Mouse (Mus musculus) CH12.LX (cell line): Measurements from ENCODE around the gene Irf8. TPM values are rescaled to one million over a fixed set of nuclear protein-coding genes. Genes with fewer than 3 reads are reported as not detected.

Source experiments
- DNase-seq: peaks from one replicate; pipeline ENCODE4 v3.0.0-alpha.2; 2013; ENCODE audit errors: extremely low read depth
- H3K27ac ChIP-seq: 2 replicates; pipeline ENCODE4 v1.5.1; 2012; ENCODE audit warnings: low read depth, mild to moderate bottlenecking, control low read depth, moderate library complexity; ENCODE audit not compliant: insufficient read depth
- H3K27me3 ChIP-seq: replicated peaks from 2 replicates; pipeline ENCODE3; 2012; ENCODE audit warnings: inconsistent platforms
- H3K36me3 ChIP-seq, 2 experiments: replicated peaks in 1 of 2; 2 replicates each; pipeline versions ENCODE3 to v1.6.1; 2012; ENCODE audit warnings: inconsistent platforms in 1 of 2, low read length in 1 of 2, mild to moderate bottlenecking in 1 of 2, mixed read lengths in 1 of 2, moderate library complexity in 1 of 2; ENCODE audit not compliant: control insufficient read depth in 1 of 2, insufficient read depth in 1 of 2
- H3K4me1 ChIP-seq, 2 experiments: 2 replicates each; pipeline ENCODE4 v1.6.1; 2012; ENCODE audit warnings: inconsistent platforms in 1 of 2, moderate library complexity in 1 of 2; ENCODE audit not compliant: insufficient read depth in 2 of 2, control insufficient read depth in 1 of 2
- H3K4me2 ChIP-seq: 2 replicates; pipeline ENCODE4 v1.6.1; 2012; ENCODE audit warnings: low read depth, mild to moderate bottlenecking, control low read depth; ENCODE audit not compliant: poor library complexity, insufficient read depth, severe bottlenecking
- H3K4me3 ChIP-seq, 3 experiments: fragments of 150-350 bp in 1 of 3; sonication (generic) in 1 of 3; replicated peaks in 1 of 3; 2 replicates each; pipeline versions ENCODE3 to v1.5.1; 2011 to 2012; ENCODE audit warnings: low read depth in 2 of 3, low read length in 2 of 3, mild to moderate bottlenecking in 2 of 3, moderate library complexity in 2 of 3, control low read depth in 1 of 3, improper control_type of control experiment in 1 of 3, inconsistent platforms in 1 of 3, mixed read lengths in 1 of 3; ENCODE audit not compliant: poor library complexity in 1 of 3
- H3K79me2 ChIP-seq: replicated peaks from 2 replicates; pipeline ENCODE4 v1.6.1; 2012; ENCODE audit warnings: mild to moderate bottlenecking, moderate library complexity; ENCODE audit not compliant: control insufficient read depth, poor library complexity, insufficient read depth, severe bottlenecking; ENCODE audit errors: extremely low read depth
- H3K9ac ChIP-seq: 2 replicates; pipeline ENCODE4 v1.6.1; 2012; ENCODE audit warnings: low read depth, mild to moderate bottlenecking, control low read depth, moderate library complexity; ENCODE audit not compliant: insufficient read depth
- H3K9me3 ChIP-seq: replicated peaks from 2 replicates; pipeline ENCODE3; 2012; ENCODE audit warnings: low read length, inconsistent platforms, mixed read lengths
- BHLHE40 ChIP-seq: IDR thresholded peaks from 2 replicates; pipeline ENCODE4 v1.6.1; 2011; ENCODE audit warnings: mild to moderate bottlenecking, low read depth, low read length, improper control_type of control experiment
- CHD2 ChIP-seq: IDR thresholded peaks from 2 replicates; pipeline ENCODE4 v1.6.1; 2011; ENCODE audit warnings: low read length, improper control_type of control experiment
- CTCF ChIP-seq, 2 experiments: IDR thresholded peaks in 1 of 2; conservative IDR thresholded peaks in 1 of 2; 2 replicates each; pipeline ENCODE4 v1.5.1; 2011 to 2012; ENCODE audit warnings: low read depth in 2 of 2, low read length in 2 of 2, improper control_type of control experiment in 1 of 2, inconsistent platforms in 1 of 2, mild to moderate bottlenecking in 1 of 2, moderate library complexity in 1 of 2
- EP300 ChIP-seq: IDR thresholded peaks from 2 replicates; pipeline ENCODE4 v1.6.1; 2011; ENCODE audit warnings: low read length, improper control_type of control experiment
- ETS1 ChIP-seq: conservative IDR thresholded peaks from 2 replicates; pipeline ENCODE4 v1.6.1; 2012; ENCODE audit warnings: low read depth, mild to moderate bottlenecking, inconsistent platforms, low read length, improper control_type of control experiment, moderate library complexity
- GABPA ChIP-seq: IDR thresholded peaks from 2 replicates; pipeline ENCODE4 v1.6.1; 2012; ENCODE audit warnings: low read depth, low read length, improper control_type of control experiment, inconsistent platforms; ENCODE audit not compliant: insufficient replicate concordance
- HCFC1 ChIP-seq: IDR thresholded peaks from 2 replicates; pipeline ENCODE4 v1.6.1; 2012; ENCODE audit warnings: low read depth, mild to moderate bottlenecking, inconsistent platforms, low read length, improper control_type of control experiment
- JUN ChIP-seq: IDR thresholded peaks from 2 replicates; pipeline ENCODE4 v1.6.1; 2011; ENCODE audit warnings: low read depth, mild to moderate bottlenecking, low read length, improper control_type of control experiment, moderate library complexity; ENCODE audit not compliant: insufficient read depth
- JUND ChIP-seq: conservative IDR thresholded peaks from 2 replicates; pipeline ENCODE4 v1.6.1; 2011; ENCODE audit warnings: low read depth, low read length, improper control_type of control experiment
- KAT2A ChIP-seq: IDR thresholded peaks from 2 replicates; pipeline ENCODE4 v1.6.1; 2012; ENCODE audit warnings: low read length, improper control_type of control experiment, inconsistent platforms; ENCODE audit not compliant: insufficient replicate concordance
- MAFK ChIP-seq: IDR thresholded peaks from 2 replicates; pipeline ENCODE4 v1.6.1; 2011; ENCODE audit warnings: low read length, improper control_type of control experiment; ENCODE audit not compliant: insufficient replicate concordance
- MAZ ChIP-seq: IDR thresholded peaks from 2 replicates; pipeline ENCODE4 v1.6.1; 2012; ENCODE audit warnings: low read depth, mild to moderate bottlenecking, inconsistent platforms, low read length, improper control_type of control experiment, moderate library complexity
- MEF2A ChIP-seq: IDR thresholded peaks from 2 replicates; pipeline ENCODE4 v1.6.1; 2014; ENCODE audit warnings: low read depth, mild to moderate bottlenecking, inconsistent platforms, low read length, improper control_type of control experiment, borderline replicate concordance
- NELFE ChIP-seq: IDR thresholded peaks from 2 replicates; pipeline ENCODE4 v1.6.1; 2011; ENCODE audit warnings: low read depth, low read length, improper control_type of control experiment
- NRF1 ChIP-seq: IDR thresholded peaks from 2 replicates; pipeline ENCODE4 v1.6.1; 2014; ENCODE audit warnings: low read depth, mild to moderate bottlenecking, inconsistent platforms, low read length, improper control_type of control experiment, moderate library complexity
- PAX5 ChIP-seq: IDR thresholded peaks from 2 replicates; pipeline ENCODE4 v1.6.1; 2012; ENCODE audit warnings: low read length, inconsistent platforms, mixed read lengths
- POLR2AphosphoS2 ChIP-seq: IDR thresholded peaks from 2 replicates; pipeline ENCODE4 v1.6.1; 2011; ENCODE audit warnings: low read depth, low read length, improper control_type of control experiment
- RAD21 ChIP-seq: IDR thresholded peaks from 2 replicates; pipeline ENCODE4 v1.6.1; 2011; ENCODE audit warnings: low read depth, mild to moderate bottlenecking, low read length, improper control_type of control experiment, moderate library complexity
- RCOR1 ChIP-seq: conservative IDR thresholded peaks from 2 replicates; pipeline ENCODE4 v1.6.1; 2012; ENCODE audit warnings: low read depth, mild to moderate bottlenecking, inconsistent platforms, low read length, improper control_type of control experiment
- SMC3 ChIP-seq: IDR thresholded peaks from 2 replicates; pipeline ENCODE4 v1.6.1; 2011; ENCODE audit warnings: low read depth, low read length, improper control_type of control experiment
- USF1 ChIP-seq: IDR thresholded peaks from 2 replicates; pipeline ENCODE4 v1.6.1; 2014; ENCODE audit warnings: low read depth, mild to moderate bottlenecking, inconsistent platforms, low read length, improper control_type of control experiment
- ZKSCAN1 ChIP-seq: IDR thresholded peaks from 2 replicates; pipeline ENCODE4 v1.6.1; 2012; ENCODE audit warnings: low read depth, inconsistent platforms, low read length, improper control_type of control experiment, borderline replicate concordance
- ZNF384 ChIP-seq: IDR thresholded peaks from 2 replicates; pipeline ENCODE4 v1.6.1; 2012; ENCODE audit warnings: low read depth, low read length, improper control_type of control experiment, inconsistent platforms
- dilution Hi-C: fragments of 300-500 bp; cut with MboI; formaldehyde crosslinking; loops from 2 replicates; pipeline ENCODE4 v1.14.3; 2020; ENCODE audit warnings: low sequenced_read_pairs; ENCODE audit not compliant: extremely low pct_unique_long_range_greater_than_20kb, extremely low pct_ligation_motif_present
- in situ Hi-C: fragments of 300-500 bp; cut with MboI; formaldehyde crosslinking; loops from 3 replicates; pipeline ENCODE4 v1.14.3; 2019; ENCODE audit warnings: low sequenced_read_pairs, low pct_ligation_motif_present, low pct_unique_long_range_greater_than_20kb, mixed read lengths
- polyA plus RNA-seq: library from polyadenylated mRNA; unstranded; fragments of >175 nt; gene quantifications from 2 replicates; pipeline ENCODE4 v1.2.1, GENCODE M21; 2012; ENCODE audit warnings: low read depth; ENCODE audit not compliant: insufficient read length
- total RNA-seq, 2 experiments: library from RNA; depleted of rRNA; stranded (reverse); fragments of 300-350 nt in 1 of 2; fragments of >200 nt in 1 of 2; gene quantifications; 2 replicates each; pipeline ENCODE4 v1.2.3; 2012 to 2014

Irf8 gene
- total and polyA plus RNA-seq, 3 experiments, result 13.3 to 34.3 (median 17.7) TPM

DNA sequence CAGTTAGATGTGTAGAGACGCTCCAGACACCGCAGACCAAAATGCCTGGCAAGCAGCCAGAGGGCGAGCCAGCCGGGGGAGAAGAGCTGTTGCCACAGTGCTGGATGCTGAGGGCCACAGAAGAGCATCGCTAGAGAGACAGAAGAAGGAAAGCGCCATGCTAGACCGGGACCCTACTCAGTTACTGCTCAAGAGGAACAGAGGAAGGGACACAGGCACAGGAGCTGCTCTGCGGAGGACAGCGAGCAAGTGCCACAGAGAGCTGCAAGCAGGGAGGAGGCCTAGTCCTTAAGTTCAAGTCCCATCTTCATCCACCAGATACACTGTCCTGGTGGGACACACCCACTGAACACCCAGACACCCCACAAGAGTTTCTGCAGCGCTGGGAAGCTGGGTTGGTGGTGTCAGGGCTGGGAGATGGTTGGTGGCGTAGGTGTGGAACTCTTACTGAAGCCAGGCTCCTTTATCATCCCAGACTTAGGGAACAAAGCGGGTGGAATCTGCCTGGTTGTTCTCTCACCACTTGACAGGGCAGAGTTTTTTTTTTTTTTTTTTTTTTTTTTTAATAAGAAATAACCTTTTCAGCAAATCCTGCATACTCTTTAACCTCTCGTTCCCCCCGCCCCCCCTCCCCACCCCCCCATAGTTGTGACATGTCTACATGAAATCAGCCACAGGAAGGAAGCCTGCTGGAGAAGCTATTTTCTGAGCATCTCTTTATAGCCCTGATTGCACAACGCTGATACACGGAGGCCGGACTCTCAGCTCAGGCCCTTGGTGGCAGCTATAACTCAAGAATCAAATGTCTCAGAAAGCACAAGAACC, 38.8 kb upstream of the Irf8 start:
- H3K4me1 ChIP-seq, result peaks cover 11 to 35% of the 10 kb centered on the region in 2 experiments
- H3K27me3 ChIP-seq, result peaks cover 25% of the 10 kb centered on the region
- H3K4me3 ChIP-seq, result no peak overlapping the region
- no peaks in the 10 kb centered on the region for H3K36me3 ChIP-seq
- H3K79me2 ChIP-seq, result no peaks in the 10 kb centered on the region
- TF ChIP-seq USF1 (no peak), MAFK (no peak), ETS1 (no peak), ZKSCAN1 (no peak), MAZ (no peak), HCFC1 (no peak), PAX5 (no peak), NRF1 (no peak), JUND (no peak), ZNF384 (no peak), NELFE (no peak), EP300 (no peak), JUN (no peak), GABPA (no peak), RCOR1 (no peak), KAT2A (no peak)
- no peak overlapping the region for H3K27ac ChIP-seq
- dilution Hi-C loops, result no loop called here
- no peak overlapping the region for H3K4me2 ChIP-seq
- no peak for DNase-seq
- peaks cover 7% of the 10 kb centered on the region for H3K9me3 ChIP-seq
- in situ Hi-C loops, result no loop called here
- H3K9ac ChIP-seq, result no peak overlapping the region

GRCm38 (mm10) chr8:120697979-120698272, 38.2 kb upstream of the Irf8 start:
- in situ Hi-C loops, result no loop called here
- Histone ChIP-seq H3K4me3 (no peak overlapping the region), H3K4me1 (peaks cover 12 to 41% of the 10 kb centered on the region in 2 experiments), H3K9me3 (peaks cover 7% of the 10 kb centered on the region), H3K9ac (no peak overlapping the region), H3K27me3 (peaks cover 23% of the 10 kb centered on the region), H3K79me2 (no peaks in the 10 kb centered on the region), H3K27ac (no peak overlapping the region), H3K36me3 (no peaks in the 10 kb centered on the region), H3K4me2 (no peak overlapping the region)
- DNase-seq, result no peak
- dilution Hi-C loops, result no loop called here
- TF ChIP-seq BHLHE40, result no peak
- TF ChIP-seq CTCF (conservative IDR thresholded peaks at IDR 0.05 in 1 of 2, IDR thresholded peaks at IDR 0.05 in 1 of 2; ENCODE audit: low read depth in 2 of 2, low read length in 2 of 2), result peak; percentile 31 to 43; a peak in 3 of 4 replicates
- no peak for TF ChIP-seq CHD2
- no peak for TF ChIP-seq JUN
- no peak for TF ChIP-seq MEF2A
- TF ChIP-seq JUND, result no peak
- peak; percentile 45 for TF ChIP-seq SMC3
- TF ChIP-seq POLR2AphosphoS2, result no peak
- peak; percentile 21 for TF ChIP-seq RAD21
